Mouse (Mus musculus) heart, postnatal 0 days (tissue): Measurements from ENCODE around the gene Abcc12.

Experiments
- CTCF ChIP-seq: IDR thresholded peaks from 2 replicates; pipeline ENCODE4 v1.5.1; 2016; ENCODE audit warnings: antibody characterized with exemption, control low read depth, low read depth
- EP300 ChIP-seq: IDR thresholded peaks from 2 replicates; pipeline ENCODE4 v1.6.1; 2016; ENCODE audit warnings: antibody characterized with exemption, low read depth

GRCm38 (mm10) chr8:86512131-86512792 is 68.2 kb downstream of the Abcc12 start:
- TF ChIP-seq EP300 (no peak), CTCF (no peak)
